Mouse (Mus musculus) CH12F3 (cell line): ENCODE results near the gene Bicdl1.

ENCODE experiments used
- in situ Hi-C: fragments of 300-500 bp; cut with MboI; formaldehyde crosslinking; loops from 2 replicates; pipeline ENCODE4 v1.14.3; 2020; ENCODE audit warnings: low sequenced_read_pairs

Gene Bicdl1

DNA sequence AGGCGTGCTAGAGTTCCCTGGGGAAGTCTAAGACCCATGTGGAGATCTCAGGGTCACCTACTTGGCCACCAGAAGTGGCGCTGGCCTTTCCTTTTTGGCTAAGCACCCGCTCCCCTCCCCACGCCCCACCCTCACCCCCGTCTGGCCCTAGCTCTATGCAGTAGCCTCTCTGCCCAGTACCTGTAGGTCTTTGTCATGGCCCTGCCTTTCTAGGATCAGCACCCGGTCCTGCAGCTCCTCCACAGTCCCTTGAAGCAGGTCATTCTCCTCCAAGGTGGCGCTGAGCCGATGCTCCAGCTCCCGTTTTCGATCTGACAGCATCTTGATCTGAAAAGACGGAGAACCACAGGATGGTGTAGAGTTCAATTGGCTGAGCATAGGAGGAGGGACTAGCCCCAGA, 61.4 kb downstream of the Bicdl1 start:
- in situ Hi-C loops: no loop called here

DNA sequence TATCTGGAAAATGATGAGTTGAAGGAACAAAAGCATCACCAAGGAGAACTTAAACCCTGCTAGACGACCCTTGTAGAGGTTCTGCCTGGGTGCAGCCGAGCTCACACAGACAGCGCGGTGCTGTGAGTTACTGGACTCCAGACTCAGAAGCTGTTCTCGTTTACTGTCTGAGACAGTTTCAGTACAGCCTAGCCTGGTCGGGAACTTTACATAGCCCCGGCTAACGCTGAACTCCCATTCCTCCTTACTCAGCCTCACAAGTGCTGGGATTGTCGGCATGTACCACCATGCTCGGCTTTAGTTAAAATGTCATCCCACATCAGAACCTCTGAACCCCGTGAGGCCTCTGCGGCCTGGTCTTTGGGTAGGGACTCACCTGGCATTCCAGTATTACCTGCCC, 62.4 kb downstream of the Bicdl1 start:
- in situ Hi-C loops: no loop called here

DNA sequence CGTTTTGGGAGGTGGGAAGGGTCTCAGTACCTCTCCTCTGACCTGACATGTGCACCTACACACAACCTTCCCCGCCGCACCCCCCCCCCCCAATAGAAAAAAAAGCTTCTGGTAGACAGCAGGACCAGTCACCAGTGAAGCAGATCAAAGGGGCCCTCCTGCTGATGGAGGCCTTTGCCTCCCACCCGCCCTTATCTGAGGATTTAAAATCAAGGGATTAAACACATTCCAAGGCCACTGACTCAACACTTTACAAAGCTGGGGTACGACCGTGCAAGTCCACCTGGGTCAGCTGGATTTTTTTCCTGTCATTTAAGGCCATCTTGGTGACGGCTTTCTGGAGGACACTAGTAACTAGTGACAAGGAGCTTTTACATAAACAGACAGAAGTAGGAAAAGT, 63.5 kb downstream of the Bicdl1 start:
- in situ Hi-C loops: no loop called here

DNA sequence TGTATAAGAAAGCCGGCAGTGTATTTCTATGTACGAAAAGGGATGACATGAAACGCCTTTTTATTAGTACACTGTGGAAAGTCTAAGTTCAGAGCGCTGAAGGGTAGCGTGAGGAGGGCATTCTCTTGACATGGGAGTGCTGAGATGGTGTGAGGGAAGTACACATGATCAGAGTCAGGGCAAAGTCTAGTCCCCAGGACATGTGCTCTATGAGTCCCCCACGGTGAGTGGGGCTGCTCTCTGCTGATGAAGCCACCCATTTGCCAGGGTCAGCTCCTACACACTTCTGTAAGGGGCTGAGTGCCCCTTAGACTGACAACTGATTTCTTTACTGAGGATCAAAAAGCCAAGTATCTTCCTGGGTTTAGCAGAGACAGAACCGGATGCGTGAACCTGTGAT, 64.2 kb downstream of the Bicdl1 start:
- in situ Hi-C loops: no loop called here

DNA sequence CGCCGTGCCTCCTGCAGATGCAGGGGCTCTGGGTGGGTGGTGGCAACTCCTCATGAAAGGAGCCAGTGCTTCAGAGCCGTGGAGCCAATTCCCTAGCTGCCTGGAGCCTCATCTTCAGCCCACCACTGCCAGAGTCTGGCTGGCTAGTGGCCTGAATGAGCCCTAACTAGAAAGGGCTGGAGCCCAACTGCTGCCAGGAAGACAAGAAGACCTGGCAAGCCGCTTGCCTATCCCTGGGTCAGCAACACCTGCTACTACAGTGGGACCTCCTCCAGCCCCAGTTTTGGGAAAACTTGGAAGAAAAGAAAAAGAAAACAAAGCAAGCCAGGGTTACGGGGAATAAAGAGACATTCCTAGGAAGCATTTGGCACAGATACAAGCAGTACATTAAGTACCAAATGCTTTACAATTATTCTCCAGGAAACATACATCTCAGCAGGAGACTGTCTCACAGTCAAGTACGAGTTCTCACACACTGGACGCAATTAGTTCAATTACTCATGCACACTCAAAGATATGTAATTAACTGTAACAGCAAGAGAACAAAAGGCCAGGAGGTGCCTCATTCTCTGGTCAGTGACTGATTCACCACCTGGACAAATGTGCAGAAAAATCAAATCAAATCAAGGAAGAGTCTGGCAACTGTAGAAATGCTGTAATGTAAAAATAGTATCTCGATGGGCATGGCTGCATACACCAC, 64.9 kb downstream of the Bicdl1 start:
- in situ Hi-C loops: no loop called here

DNA sequence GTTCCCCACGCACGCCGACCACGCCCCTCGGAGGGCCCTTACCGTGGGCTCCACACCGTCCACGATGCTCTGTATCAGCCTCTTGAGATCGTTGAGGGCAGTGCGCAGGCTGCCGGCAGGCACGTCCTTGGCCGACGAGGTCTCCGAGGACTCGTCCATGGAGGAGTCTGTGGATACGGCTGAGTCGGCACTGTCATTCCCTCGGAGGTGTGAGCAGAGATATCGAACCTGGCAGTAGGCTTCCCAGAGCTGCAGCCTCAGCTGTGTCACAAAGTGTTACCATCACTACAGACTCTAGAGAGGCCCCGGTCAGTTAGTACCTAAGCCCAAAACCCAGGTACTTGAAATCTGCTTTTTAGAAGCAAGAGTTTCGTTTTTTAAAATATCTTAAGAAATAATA, 68.8 kb downstream of the Bicdl1 start:
- in situ Hi-C loops: no loop called here

DNA sequence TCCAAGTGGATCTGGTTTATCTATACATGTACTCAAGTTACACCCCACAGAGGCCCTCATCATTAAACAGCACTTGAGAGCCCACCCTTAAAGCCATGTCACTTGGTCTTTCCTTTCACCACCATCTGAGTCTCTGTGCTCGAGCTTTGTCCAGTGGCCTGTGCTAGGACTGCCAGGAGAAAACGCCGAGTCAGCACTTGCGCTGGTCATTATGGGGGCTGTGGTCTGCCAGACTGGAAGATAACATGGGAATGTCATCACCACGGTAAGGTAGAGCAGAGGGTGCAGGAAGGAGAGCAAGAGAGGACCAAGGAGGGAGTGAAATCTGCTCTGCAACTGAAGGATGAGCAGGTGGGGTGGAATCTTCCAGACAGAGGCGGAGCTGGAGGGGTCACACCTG, 73.1 kb downstream of the Bicdl1 start:
- in situ Hi-C loops: no loop called here

DNA sequence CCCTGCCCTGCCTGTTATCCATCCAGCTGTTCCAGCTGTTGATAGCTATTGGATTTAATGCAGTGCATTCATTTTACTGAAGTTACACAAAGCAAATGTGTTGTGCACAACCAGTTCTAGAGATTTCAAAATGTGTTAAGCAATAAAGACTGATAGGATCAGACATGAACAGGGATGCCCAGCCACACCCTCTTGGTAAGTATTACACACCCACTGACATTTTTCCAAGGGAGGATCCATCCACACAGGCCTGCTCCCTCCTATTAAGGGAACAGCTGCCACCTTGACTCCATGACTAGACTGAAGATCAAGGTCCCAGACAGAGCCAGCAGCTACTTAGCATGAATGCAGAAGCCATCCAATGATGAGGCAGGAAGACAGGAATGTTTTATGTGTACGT, 74.2 kb downstream of the Bicdl1 start:
- in situ Hi-C loops: no loop called here

DNA sequence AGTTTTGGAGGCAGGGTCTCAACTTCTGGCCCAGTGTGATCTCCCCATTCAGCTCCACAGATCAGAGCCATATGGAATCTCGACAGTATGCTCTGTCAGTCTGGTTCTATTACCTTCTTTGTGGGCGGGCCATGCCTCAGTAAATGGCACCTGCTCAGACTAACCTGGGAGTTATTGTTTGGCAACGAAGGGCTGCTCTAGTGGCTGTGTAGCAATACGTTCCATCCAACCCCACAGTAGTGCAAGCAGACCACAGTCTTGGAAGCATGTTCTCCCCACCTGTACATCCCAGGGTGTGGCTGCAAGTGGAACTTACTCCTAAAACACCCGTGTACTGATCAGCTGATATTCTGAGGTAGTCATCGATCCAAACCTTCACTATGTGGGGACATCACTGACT, 74.7 kb downstream of the Bicdl1 start:
- in situ Hi-C loops: no loop called here

DNA sequence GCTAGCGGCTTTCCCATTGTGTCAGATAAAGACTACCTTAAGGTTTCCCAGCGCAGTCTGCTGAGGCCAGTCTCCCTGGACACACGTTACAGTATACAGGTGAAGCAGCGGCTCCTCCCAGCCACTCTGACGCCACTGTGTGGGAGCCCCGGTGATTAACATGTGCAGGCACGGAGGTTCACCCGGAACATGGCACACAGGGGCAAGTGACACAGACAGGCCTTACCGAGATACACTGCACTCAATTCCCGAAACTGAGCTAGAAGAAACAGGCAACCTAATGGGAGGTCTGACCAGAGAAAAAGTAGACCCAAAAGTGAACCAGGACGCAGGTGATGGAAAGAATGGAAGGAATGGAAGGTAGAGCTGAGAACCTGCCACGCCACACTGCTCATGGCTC, 77.6 kb downstream of the Bicdl1 start:
- in situ Hi-C loops: no loop called here

DNA sequence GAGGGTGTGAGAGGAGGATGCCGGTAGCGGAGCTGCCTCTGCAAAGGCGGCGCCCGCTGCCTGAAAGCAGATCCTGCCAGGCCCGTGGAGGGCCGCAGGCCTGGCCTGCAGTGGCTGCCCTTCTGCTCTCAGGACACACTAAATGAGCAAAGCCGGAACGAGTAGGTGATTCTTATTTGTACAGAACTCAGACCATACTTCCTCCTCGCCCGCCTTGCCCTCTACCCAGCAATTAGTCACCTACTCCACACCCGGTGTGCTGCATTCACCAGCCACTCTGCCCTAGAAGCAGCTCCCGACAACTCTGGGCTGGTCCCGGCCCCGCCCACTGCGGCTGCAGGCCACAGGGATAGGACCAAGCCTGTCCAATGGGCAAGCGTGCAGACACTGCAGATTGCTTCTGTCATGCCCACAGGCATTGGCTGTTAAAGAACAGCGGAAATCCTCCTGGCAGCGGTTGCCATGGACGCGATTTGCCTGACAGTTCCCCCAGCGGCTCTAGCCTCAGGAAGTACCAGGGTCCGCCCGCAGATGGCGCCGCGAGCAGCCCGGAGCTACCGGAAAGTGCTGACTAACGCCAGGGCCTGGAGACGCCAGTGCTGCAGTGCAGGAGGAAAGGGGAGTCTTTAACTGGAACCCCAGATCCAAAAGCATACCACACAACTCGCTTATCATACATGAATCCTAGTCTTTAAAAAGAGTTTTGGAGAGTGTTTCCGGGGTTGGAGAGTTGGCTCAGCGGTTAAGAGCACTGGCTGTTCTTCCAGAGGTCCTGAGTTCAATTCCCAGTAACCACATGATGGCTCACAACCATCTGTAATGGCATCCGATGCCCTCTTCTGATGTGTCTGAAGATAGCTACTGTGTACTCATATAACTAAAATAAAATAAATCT, 78.5 kb downstream of the Bicdl1 start:
- in situ Hi-C loops: no loop called here

DNA sequence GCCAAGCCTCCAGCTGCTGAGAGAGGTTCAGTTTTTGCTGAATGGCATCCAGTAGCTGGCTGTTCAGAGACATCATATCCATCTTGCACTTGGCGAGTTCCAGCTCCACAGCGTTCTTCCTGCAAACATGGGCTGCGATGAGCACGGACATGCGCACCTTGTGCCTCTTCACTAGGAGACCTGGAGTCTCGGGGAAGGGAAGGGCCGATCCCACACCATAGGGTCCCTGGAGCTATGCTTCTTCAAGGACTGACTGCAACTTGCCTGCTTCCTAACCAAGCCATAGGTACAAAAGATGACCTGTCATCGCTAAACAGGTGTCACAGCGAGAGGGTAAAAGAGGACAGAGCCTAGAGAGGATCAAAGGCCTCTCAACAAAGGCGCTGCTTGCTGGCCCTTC, 79.6 kb downstream of the Bicdl1 start:
- in situ Hi-C loops: no loop called here

DNA sequence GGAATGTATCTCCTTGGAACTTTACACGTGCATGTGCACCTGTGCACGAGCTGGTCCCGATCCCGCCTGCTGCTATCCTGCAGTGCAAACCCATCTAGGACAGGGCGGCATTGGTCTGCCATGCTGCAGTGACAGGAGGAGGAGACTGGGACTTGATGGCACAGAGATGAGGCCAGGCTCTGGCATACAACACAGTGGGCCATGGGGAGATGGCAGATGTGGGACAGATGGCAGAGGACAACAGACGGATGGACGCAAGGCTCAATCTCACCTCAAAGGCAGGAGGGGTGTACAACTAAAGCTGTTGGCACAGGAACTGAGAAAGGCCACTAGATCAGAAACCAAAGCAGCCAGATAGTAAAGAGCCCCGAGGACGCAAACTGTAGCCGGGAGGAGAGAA, 80.5 kb downstream of the Bicdl1 start:
- in situ Hi-C loops: no loop called here

DNA sequence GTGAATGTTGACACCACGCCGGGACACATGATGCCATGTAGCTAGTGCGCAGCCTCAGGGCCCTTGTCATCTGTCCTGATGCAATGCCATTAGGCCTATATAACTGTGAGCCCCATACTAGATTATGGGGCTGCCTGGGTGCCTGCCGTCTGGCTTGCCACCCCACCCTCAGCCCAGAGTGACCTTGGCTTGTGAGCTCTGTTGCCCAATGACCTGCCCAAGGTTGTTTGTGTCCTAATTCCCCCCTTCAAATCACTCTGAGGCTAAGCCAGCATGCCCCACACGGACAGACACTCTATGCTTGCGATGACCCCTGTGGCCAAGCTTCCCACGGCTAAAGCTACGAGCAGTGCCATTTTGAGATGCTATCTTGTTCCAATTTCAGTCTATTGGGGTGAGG, 81.7 kb downstream of the Bicdl1 start:
- in situ Hi-C loops: no loop called here

DNA sequence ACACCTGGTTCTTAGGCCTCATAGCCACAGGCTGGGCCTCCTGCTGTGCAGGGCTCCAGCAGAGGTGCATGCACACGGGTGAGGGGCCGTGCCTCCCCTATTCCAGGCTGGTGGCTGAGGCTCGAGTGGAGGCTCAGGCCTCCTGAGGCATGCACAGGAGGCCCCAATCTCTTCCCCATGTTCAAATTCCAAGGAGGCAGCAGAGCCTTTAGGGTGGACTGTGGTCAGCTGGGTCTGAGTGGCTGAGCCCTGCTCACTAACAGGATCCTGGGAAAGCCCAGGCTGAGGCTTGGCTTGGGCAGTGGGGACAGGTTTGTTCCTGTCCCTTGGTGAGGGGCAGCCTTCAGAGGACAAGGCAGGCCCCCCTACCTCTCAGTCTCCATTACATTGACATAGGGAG, 82.5 kb downstream of the Bicdl1 start:
- in situ Hi-C loops: no loop called here

DNA sequence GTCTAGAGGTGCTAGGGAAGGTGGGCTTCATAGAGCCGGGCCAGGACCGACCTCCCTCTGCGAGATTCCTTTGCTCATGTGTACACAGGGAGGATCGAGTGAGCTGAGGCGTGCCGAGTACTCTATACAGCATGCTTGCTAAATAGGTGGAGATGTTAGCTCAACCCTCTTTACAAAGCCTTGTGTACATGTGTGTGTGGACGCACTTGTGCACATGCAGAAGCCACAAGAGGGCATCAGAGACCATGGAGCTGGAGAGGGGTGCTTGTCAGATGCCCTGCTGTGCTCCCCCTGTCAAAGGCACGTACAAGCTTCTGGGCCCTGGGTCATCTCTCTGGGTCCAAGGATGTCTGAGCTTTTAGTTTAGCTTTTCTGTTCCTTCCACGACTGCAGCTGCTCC, 87.2 kb downstream of the Bicdl1 start:
- in situ Hi-C loops: no loop called here

DNA sequence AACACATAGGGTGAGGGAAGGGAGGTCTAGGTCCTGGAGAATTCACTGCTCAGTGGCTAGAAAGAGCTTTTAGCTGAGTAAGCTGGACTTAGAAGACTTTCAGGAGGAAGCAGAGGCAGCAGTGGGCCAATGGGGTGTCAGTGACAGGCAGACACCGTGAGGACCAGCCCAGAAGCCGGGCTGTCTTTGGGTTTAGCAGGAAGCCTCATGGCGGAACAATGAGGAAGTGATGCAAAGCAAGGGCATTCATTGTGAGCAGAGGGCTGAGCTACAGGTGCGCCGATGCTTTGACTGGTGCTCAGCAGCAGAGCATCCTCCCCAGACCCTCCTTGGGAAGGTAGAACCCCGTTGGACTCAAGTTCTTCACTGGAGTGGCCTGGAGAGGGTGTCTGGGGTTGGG, 95.9 kb downstream of the Bicdl1 start:
- in situ Hi-C loops: no loop called here

DNA sequence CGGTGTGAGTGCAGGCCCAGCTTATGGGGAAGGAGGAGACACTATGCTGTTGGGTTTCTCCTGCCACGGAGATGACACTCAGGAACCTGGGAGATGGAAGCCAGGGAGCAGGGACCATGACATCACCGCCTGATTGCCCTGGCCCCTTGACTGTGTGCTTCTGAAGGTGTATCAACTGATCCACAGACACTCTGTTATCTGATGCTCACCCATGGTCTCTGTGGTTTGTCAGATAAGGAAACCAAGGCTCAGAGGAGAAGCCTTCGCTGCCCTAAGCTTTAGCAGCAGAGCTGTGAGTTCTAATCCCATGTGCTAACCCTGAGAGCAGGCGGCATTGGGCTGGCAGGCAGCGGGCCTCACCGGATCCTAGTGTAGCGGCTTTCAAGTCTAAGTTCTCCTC, 97.4 kb downstream of the Bicdl1 start:
- in situ Hi-C loops: no loop called here

DNA sequence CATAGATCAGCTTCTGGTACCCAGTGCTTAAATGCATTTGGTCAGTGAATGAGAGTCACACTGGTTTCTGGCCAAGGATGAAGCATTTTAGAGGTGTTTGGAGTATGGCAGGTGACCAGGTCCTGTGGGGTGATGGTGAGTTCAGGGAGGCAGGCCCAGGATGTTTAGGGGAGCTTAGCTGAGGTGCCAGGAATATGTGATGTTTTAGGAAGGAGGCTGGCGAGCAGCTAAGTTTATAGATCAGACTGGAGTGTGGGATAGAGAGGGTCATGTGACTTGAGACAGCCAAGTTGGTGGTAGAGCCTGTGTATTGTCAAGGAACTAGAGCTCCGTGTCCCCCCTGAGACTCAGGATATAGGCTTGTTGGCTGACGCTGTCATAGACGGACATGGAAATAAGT, 98.4 kb downstream of the Bicdl1 start:
- in situ Hi-C loops: no loop called here

DNA sequence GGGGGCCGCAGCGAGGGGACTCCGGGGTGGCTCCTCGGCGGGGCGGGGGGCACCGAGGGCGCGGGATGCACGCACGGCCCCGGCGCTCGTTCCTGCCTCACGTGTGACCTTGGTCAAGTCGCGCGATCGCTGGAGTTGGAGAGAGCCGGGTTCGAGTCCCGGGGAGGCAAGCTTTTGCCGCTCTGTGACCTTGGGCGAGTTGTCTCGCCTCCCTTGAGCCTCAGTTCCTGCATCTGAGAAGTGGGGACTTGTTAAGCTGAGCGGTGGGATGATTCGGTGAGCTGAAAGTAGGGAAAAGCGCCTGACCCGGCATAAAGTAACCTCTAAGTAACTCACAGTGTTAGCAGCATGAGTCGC, 99.1 kb downstream of the Bicdl1 start:
- in situ Hi-C loops: no loop called here

DNA sequence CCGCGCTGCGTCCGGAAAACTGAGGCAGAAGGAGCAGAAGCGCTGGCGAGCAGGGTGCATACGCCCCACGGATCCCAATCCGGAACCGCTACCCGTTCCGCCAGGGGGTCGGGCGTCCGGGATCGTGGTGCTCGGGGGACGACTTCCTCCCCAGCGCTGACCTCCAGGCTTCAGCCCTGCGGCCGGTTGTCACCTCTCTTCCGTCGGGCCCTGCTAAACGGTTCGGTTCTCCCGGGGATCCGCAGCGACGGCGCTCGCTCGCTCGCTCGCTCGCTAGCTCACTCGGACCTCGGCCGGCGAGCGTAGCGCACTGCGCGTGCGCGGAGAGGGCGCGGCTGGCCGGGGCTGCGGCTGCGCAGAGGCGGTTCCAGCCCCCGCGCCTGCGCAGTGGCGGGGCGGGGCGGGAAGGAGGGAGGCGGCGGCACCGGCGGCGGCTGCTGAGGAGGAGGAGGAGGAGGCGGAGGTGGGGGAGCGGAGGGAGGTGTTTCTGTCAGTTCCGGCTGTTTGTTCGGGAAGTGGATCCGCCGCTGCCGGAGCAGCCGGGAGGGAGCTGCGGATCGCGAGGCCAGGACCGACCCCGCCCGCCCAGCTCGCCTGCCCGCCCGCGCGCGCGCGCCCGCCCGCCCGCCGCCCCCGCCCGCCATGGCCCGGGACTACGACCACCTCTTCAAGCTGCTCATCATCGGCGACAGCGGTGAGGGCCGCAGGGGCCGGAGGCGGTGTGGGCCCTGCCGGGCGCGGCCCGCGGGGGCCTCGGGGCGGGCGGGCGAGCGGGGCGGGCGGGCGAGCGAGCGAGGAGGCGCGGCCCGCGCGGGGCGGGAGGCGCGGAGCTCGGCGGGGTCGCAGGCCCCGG, 99.7 kb downstream of the Bicdl1 start, which contains the start of gene Rab35:
Gene Rab35, plus strand, starts transcription at position 404 of the 853 bp plus-strand sequence.
- in situ Hi-C loops: no loop called here

DNA sequence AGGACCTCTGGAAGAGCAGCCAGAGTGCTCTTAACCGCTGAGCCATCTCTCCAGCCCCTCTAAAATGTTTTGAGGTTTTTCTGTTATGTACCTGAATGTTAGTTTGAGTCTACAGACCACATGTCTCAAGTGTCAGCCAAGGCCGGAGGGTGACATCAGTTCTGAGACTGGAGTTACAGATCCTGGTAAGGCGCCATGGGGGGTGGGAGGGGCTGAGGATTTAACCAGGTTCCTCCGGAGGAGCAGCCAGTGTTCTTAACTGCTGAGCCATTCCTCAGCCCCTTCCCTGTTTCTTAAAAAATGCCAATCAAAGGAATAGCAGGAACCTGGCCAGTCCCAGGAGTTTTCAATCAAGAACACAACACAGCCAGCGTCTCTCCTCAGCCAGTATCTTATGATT, 101.1 kb downstream of the Bicdl1 start:
- in situ Hi-C loops: no loop called here
